Mouse (Mus musculus) cerebellum, adult 9-11 months (tissue): ENCODE measurements around the gene Med6.

Source experiments
- DNase-seq: peaks from one replicate; pipeline ENCODE4 v3.0.0; 2022

Med6 gene

DNA sequence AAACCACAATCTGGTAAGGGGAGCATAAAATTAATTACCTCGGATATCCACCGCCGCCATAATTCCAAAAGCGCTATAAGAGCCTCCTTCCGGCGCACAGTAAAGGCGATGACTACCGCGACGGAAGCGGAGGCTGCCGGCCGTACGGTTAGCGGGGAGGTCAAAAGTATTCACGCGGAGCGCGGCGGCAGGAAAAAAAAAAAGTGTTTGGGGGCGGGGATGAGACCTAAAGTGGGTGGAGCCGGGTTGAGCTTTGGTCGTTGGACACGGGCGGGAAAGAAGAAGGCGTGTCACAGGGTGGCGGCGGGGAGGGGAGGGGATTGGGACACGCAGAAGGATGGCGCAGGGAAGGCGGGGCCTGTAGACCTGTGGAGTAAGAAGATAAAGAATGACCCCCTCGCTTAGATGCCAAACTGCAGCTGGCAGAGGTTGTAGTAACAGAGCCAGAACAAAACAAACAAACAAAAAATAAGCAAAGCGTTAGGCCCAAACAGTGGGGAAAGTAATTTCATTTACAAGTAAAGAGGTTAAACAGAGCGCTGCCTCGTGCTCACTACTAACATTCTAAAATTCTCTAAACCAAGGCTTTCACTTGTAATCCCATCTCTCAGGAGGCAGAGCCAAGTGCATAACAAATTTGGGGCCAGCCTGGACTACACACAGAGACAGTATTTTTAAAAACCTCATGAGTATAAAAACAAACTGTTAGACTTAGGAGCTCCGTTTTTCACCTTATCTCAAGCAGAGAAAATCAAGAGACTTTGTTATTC is at the start of gene Med6:
TSS of gene Med6 (minus strand) at position 107 of the 770 bp plus-strand sequence.
- DNase-seq, result peak; percentile 96

DNA sequence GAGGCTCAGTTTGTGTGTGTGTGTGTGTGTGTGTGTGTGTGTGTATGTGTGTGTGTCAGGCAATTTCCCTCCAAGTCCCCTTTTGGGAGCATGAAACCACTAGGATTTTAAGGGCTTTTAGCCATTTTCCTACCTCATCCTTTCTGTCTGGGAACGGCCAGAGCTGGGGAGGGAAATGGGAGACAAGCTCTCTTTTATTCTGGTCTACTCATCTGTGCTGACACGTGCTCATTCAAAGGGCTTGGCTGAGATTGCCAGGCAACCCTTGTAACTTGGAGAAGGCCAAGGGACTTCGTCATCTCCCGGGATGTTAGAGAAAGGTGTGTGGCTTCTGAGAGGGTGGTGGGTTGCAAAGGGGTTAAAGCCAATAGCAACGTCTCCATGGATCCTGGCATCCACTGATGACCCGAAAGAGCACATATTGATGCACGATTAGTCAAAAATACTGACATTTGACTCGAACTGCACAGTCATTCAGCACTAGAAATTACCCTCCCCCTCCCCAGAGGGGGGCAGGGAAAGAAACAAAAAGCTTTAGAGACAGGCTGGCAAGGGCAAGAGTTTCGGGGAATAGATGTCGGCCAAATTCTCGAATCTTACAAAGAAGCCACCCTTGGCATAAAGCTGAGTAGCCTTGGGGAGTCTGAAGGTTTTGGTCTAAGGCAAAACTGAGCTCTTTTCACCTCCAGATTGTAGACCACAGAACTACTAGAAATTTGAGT is 47.7 kb upstream of the Med6 start:
- no peak for DNase-seq

DNA sequence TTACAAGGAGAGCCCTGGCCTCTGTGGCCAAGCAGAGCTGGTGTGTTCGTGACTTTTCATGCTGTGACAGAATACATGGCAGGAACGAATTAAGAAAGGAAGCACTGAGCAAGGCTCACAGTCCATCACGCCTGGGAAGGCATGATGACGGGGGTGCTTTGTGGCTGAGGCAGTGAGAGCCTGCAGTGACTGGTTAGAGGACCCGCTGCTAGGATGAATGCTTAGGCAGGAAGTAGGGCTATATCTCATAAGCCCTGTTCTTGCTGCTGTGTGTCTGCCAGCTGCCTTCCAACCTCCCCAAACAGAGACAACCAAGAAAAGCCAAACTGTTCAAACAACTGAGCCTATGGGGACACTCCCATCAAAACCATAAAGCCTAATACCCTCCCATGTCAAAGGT is 45.8 kb upstream of the Med6 start:
- DNase-seq, result no peak

DNA sequence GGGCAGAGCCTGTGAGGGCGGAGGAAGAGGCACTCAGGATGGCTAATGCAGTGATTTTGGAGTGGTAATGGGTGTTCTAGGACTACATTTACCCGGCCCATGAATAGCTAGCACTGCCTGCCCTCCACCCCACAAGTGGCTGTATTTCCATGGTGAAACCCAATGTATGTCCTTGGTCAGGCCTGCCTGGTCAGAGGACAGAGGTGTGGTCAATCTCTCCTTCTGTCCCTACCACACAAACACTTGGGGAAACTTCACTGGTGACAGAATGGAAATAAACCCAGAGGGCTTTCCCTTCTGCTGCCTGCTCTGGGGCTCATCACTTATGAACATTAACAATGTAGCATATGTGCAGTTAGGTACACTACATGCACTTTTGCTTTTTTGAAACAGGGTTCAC is 38.4 kb upstream of the Med6 start:
- no peak for DNase-seq

DNA sequence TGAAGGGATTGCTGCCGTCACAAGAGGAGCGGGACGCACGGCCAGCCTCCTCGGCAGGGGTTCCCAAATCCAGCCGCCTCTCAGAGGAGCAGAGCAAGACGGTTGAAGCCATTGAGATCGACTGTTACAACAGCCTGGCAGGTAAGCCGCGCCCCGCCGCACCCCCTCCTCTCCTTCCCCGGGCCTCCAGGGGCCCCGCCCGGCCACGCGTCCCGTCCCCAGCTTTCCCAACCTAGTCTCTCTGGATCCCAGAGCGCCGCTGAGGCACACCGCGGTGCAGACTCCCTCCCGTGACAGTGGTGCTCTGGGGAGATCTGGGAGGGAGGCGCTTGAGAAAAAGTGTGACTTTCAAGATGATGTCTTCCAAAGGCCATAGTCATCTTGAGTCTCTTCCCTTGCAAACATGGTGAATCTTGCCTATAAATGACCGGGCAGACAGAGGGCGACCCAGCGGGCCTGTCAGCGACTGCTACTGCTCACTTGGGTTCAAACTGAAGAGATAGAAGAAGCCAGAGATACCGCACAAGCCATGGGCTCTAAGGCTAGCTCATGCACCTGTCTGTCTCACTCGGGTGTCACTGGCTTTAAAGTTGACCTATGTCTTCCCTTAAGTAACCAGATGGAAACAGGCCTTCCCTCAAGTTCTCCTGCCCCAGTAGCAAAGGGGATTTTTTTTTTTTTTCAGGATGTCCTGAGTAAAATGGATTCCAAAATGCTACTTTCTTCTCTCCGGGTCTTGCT is 37.0 kb upstream of the Med6 start:
- peak; percentile 72 for DNase-seq

DNA sequence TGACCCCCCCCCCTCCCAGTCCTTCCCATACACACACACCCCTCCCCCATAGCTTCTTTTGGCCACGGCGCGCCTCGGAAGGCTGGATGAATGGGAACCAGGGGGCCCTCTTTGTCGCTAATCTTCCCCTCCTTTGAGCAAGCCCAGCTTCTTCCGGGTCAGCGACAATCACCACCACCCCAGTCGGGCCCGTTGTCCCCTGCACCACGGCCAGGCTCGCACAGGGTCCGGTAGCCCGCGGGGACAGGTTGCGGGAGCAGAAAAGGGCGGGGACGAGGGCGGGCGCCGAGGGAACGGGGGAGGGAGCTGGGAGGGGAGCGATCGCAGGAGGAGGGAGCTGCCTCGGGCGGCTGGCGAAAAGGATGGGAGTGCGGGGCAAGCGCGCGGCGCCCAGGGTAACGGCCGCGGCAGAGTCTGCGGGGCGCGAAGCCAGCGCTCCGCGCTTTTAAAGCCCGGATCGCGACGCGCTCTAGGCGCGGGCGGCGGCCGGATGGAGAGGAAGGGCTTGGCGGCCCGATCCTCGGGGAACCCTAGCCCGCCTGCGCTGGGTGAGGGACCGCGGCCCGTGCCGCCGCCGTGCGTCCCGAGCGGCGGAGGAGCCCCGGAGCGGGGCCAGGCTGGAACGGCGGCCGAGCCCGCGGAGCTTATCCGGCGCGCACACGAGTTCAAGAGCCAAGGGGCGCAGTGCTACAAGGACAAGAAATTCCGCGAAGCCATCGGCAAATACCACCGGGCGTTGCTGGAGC is 36.3 kb upstream of the Med6 start, which contains the start of gene Ttc9:
TSS of gene Ttc9 (plus strand) at position 335 of the 746 bp plus-strand sequence.
- peak; percentile 79 for DNase-seq

DNA sequence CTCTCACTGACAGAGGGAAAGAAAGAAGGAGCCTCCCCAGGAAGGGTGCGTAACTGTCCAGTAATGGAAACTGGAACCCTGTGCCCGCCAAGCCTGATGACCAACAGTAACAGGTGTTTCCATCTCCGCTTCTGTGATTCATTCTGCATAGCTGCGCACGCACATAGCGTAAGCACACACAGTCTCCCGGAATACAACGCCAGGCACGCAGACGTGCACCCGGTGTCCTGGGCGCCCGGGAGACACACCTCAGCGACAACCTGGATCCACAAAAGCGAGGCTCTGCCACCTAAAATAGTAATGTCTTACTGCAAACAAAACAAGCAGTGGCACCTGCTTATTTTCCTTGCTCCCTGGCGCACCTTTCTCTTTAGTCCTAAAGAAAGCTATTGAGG is 35.7 kb upstream of the Med6 start:
- DNase-seq, result peak; percentile 86

DNA sequence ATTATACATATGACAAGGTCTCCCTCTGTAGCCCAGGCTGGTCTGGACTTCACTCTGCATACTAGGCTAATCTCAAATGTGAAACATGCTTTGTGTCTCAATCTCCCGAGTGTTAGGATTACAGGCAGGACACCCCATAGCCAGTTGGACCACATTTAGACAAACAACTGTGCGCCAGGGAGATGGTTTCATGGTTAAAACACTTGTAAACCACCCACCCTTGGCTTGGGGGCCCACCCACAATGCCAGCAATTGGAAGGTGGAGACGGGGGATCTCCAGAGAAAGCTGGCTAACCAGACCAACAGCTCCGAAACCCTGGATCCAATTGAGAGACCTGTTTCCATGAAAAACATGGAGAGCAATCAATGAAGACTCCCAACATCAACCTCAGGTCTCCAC is 33.3 kb upstream of the Med6 start:
- no peak for DNase-seq

DNA sequence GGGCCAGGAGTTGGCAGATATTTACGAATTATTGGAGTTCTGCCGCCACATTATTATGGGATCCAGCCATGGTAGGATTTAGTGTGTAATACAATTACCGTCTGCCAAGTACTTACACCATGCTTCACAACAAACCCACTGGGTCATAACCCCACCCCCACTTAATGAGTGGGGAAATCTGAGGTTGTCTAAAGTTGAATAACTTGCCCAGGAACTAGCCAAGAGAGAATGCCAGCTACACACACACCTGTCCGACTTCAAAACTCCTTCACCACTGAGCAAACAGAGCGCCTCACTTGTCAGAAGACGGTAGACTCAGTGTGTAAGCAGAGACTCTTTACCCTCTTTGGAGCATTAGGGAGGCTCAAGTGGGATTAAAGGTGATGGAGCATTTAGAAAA is 32.6 kb upstream of the Med6 start:
- no peak for DNase-seq

DNA sequence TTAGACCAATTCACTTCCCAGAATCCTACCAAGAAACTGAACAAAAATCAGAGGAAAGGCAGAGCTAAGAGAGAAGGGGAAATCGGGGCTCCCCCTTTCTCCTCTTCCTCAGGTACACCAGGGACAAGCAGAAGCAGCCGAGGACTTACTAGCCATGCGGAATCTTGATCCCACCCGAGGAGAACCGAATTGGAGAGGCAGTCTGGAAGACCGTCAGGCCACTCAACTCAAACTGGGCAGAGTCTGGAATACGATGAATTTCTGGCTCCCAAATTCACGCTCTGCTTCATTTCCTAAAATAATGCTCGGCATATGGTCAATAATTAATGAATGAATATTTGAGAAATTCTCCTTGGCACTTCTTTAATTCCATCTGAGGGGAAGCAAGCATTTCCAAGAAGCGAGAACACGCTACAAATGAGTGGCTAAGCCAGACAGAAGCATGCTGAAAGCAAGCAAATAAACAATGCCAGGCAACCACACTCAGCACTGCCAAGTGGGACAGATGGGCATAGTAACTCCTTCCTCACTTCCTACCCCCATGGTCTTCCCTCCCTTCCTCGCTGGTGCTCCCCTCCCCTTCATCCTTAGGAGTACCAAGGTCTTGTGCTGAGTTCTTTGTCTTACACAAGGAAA is 31.5 kb upstream of the Med6 start:
- peak; percentile 75 for DNase-seq

DNA sequence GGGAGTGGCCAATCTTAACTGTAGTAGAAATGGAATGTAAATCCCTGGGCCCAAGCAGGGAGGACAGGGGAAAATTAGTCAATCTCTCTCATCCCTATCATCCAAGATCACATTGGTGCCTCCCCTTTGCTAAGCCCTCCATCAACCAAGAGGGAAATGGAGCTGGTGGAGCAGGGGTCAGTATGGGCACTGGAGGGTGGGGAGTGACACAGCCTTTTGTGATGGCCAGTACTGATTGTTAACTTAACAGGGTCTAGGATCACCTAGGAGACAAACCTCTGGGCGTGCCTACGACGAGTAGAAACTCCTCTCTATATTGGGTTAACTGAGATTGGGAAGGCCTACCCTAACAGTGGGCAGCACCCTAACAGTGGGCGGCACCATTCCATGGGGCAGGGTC is 28.6 kb upstream of the Med6 start:
- DNase-seq, result no peak

DNA sequence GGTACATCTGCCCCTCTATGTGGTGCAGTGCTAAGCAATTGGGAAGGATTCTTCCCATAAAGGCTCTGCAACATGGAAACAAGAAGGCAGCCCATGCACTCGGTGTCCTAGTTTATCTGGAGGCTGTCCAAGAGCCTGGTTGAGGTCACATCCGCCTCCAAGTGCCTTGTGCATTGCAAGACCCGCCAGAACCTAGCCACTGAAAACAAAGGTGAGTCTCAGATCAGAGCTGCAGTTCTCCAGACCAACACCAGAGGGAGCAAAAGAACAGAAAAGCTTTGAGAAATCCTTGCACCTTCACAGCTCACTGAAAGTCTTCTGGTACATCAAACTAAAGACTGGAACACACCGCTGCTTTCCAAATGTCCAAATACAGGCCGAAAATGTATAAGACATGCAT is 24.5 kb upstream of the Med6 start:
- DNase-seq, result peak; percentile 83

DNA sequence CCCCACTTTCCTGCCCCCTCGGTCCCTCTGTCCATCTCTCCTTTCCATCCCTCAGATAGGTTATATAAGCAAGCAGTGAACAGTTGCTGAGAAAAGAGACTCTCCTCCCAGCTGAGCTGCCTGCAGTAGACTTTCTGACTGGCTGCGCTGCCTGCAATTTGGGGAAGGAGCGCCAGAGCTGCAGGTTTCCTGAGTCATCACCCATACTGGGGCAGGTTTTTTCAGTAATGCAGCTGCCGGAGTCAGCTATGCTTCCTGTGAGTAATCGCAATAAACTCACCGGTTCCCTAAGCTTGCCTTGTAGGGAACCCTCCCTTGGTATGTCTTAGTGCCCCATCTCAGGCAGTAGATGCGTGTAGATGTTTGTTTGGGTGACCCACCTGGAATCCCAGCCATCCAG is 22.2 kb upstream of the Med6 start:
- DNase-seq, result no peak

DNA sequence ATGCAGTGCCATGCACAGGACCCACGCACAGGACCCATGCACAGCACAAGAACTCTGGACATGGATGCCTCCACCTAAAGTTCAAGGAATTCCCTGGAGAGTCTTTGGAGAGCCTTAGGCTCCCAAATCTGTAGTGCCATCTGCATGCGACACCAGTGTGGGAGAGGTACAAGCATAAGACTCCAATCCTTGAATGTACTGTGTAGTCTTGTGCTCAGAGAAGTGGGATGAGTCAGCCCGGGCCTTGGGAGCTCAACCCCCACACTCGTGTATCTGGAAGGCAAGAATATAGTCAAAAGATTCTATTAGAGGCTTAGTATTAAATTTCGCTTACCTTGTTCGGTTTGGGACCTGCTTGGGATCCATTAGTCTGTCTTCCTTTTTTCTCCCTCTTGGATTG is 21.0 kb upstream of the Med6 start:
- no peak for DNase-seq

DNA sequence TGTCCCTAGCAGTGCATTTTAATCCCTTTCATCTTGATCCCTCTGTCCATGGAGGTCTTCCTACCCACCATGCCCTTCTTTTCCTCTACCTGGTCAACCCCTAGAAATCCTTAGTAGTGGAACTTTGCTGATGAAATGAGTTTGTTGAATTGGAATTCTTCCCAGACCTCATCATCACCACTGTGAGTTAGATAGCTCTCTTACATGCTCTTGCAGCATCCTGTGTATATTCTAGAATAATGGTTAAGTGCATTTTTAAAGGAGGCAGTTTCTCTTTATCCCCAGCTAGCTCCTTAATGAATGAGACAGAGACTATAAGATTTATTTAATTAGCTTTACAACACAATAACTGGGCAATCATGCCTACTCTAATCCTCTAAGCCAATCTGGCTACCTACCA is 14.6 kb upstream of the Med6 start:
- DNase-seq, result no peak

DNA sequence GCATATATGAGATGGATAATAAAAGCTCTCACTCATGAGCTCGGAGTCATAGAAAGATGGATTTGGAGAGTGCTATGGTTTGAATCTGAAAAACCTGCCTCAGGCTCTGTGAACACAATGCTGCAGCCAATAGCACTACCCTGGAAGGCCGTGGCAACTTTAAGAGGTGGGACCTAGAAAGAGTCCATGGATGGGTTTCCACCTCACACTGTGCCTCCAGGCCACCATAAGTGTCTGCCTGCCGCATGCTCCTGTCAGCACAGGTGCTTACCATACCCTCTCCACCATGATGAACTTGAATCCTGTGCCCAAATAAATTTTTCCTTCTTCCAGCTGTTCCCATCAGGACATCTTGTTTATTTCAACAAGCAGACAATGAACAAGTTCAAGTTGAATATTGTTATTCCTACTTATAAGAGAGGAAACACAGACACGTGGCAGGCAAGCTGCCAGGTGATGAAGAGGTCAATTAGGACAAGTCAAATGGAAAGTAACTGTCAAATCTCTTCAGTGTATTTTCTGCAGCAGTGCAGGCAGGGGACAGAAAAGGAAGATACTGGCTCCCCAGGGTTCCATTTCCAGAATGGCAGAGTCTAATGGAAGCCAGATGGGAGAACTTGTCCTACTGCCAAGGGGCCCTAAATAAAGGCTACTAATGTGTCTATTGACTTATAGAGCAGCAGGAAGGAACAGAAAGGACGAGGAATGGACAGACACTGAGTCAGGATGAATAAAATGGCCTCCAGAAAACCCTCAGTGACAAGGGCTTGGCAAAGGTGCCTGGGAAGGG is 10.4 kb upstream of the Med6 start:
- no peak for DNase-seq

DNA sequence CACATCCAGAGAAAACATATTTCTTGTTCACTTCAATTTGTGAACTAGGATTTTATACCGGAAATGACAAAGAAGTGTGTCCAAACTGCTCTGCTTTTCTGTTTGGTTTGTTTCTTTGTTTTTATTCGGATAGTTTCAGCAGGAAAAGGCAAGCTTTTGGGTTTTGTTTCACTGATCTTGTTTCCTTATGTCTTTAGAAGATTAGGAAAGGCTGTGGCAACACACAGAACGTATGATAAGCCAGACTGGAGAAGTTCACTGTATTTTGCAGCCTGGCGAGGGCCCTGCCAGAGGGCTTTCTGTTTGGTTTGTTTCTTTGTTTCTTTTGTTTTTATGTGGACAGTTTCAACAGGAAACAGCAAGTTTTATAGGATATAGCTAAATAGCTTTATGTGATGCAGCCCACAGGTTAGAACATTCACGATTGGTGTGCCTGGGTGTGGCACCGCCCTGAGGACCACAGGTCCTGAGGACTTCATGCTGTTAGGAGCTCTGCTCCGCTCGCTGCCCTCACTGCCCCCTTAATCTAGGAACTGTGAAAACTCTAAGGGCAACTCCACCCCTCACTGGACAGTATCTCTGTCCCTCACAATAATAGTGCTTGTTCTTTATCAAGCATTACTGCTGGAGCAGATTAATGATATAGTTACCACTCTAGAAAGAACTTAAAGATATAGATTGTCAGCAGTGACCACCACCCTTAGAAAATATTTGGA is 1.9 kb upstream of the Med6 start:
- no peak for DNase-seq

DNA sequence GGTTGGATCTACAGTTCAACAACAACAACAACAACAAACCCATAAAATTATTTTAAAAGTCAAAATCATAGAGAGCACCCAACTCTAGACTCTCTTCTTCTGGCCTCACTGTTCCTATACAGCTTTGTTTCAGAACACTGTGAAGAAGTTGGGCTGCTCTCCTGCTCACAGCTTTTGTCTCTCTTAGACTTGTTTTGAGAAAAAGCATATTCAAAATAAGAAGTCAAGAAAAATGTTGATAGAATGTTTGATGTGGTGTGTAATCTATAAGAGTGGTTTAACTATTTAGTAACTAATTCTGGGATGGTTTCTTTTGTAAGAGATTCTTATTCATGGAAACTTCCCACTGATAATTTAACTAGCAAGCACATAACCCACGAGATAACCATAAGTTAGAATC is 26.4 kb downstream of the Med6 start, which contains the start of gene Adam21:
TSS of gene Adam21 (minus strand) at position 101 of the 400 bp plus-strand sequence.
- no peak for DNase-seq

DNA sequence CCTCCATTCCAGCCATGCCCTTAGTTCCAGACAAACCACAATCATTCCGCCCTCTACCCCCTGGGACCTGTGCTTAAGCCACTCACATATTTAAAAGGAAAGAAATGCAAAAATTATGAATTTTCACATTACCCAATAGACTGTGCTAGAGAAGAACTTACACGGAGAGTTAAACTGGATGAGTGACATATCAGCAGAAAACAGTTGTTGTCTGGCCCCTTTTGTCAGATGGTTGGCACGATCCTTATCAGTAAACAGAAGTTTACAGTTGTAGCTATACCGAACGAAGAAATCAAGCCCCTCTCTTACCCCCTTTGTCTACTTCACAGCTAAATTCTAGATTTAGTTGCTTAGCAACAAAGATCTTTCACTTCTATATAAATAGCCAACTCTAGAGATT is 26.9 kb downstream of the Med6 start:
- DNase-seq, result no peak

DNA sequence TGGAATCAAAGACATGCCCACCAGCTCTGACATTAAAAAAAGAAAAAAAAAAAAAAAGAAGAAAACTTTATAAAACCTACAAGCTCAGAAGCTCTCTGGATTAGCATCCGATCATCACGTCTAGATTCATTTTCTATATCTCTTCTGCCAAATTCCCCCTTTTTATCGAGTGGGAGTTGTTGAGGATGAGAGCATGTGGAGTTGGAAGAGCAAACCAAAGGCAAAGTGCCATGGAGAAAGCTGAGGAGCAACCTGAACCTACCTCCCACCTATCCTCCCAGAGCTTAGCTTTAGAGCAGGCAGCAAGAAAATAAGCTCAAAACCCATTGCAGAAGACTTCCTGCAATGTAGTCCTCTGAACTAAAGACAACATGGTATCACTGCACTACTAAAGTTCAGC is 30.6 kb downstream of the Med6 start:
- DNase-seq, result no peak

DNA sequence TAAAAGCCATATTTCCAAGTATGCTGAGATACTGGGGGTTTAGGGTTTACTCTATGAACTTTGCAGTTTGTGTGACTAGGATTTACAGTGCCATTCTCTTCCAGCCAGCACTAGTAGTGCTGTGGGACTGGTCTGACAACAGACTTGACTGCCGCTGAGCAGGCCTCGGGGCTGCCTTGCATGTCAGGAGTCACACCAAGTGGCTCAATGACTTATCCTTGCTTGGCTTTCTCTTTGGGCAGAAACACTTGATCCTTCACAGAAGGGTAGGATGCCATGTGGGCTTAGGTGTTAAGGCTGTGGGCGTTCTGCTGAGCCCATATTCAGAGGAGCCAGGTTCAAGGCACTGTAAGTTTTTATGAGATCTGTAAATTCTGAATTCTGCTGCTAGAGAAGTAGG is 45.5 kb downstream of the Med6 start:
- no peak for DNase-seq
